Mouse (Mus musculus): ENCODE results near the gene Tmprss13.

DNA sequence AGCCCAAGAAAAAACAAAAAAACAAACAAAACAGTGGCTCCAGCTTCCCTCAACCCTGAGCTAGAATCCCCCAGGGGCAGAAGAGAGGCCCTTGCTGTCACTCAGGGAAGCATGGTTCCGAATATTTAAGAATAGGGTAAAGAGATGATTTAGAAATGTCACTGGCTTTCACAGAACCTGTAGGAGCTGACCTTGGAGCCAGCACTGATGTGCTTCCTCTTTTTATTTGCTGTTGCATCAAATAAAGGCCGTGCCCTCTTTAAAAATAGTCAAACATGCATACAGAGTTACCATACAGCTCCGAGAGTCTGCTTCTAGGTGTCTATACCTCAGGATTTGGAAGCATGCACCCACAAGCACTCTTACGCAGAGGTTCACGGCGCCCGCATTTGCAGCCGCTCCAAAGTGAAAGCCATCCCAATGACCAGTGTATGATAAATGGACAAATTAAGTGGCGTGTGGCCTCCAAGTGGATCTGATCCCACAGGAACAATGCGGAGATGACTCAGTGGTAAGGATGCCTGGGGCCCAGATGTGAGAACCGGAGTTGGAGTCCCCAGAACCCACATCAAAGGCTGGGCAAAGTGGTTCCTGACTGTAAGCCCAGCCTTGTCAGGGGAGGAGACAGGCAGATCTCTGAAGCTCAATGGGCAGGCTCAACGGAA lies 12.0 kb upstream of the Tmprss13 start:
- TF ChIP-seq CTCF (IDR thresholded peaks at IDR 0.05; ENCODE audit: control insufficient read depth, insufficient read depth, insufficient read length) (no peak), CEBPB (IDR thresholded peaks at IDR 0.05; ENCODE audit: low read depth) (no peak), MAX (IDR thresholded peaks at IDR 0.05) (no peak), USF1 (IDR thresholded peaks at IDR 0.05; ENCODE audit: low read depth) (no peak), MYOG (IDR thresholded peaks at IDR 0.05; ENCODE audit: control insufficient read depth, extremely low read depth, insufficient read length) (no peak)
